Mouse (Mus musculus): ENCODE measurements at regions not wholly inside any gene's neighbourhood (a gene's known extent, or its start where the extent isn't known, plus 50 kb on each side); places are given as distances from the start of the nearest gene placed in this dataset.
"Not testable (repeated sequence)": the region's sequence is repeated elsewhere in the genome, so short reads cannot be mapped to it uniquely, and the experiment has no call there.

- in situ Hi-C loops (cut with MboI; ENCODE audit: low sequenced_read_pairs), result no loop called here
Measured at GRCm38 (mm10) chr10:99320797-99321196, 57.8 kb downstream of the Dusp6 start.

- in situ Hi-C loops (cut with MboI; ENCODE audit: low sequenced_read_pairs), result no loop called here
Measured at GRCm38 (mm10) chr10:99323358-99323757, 60.3 kb downstream of the Dusp6 start.

- in situ Hi-C loops (cut with MboI; ENCODE audit: low sequenced_read_pairs), result no loop called here
Measured at GRCm38 (mm10) chr10:99327501-99327900, 64.5 kb downstream of the Dusp6 start.

GRCm38 (mm10) chr10:99328568-99328967, 65.5 kb downstream of the Dusp6 start:
- in situ Hi-C loops (cut with MboI; ENCODE audit: low sequenced_read_pairs), result no loop called here

- in situ Hi-C loops (cut with MboI; ENCODE audit: low sequenced_read_pairs), result no loop called here
Measured at GRCm38 (mm10) chr10:99329469-99329868, 66.4 kb downstream of the Dusp6 start.

- in situ Hi-C loops (cut with MboI; ENCODE audit: low sequenced_read_pairs), result no loop called here
Measured at GRCm38 (mm10) chr10:99330519-99330918, 67.5 kb downstream of the Dusp6 start.

- in situ Hi-C loops (cut with MboI; ENCODE audit: low sequenced_read_pairs), result no loop called here
Measured at GRCm38 (mm10) chr10:99331876-99332275, 68.8 kb downstream of the Dusp6 start.

- in situ Hi-C loops (cut with MboI; ENCODE audit: low sequenced_read_pairs), result no loop called here
Measured at GRCm38 (mm10) chr10:99333831-99334230, 70.8 kb downstream of the Dusp6 start.

- in situ Hi-C loops (cut with MboI; ENCODE audit: low sequenced_read_pairs), result no loop called here
Measured at GRCm38 (mm10) chr10:99336091-99336490, 73.1 kb downstream of the Dusp6 start.

- in situ Hi-C loops (cut with MboI; ENCODE audit: low sequenced_read_pairs), result not testable (repeated sequence)
Measured at GRCm38 (mm10) chr10:99338790-99339189, 75.8 kb downstream of the Dusp6 start.

GRCm38 (mm10) chr10:99339291-99339912, 76.4 kb downstream of the Dusp6 start:
- in situ Hi-C loops (cut with MboI; ENCODE audit: low sequenced_read_pairs), result not testable (repeated sequence)

- in situ Hi-C loops (cut with MboI; ENCODE audit: low sequenced_read_pairs), result not testable (repeated sequence)
Measured at GRCm38 (mm10) chr10:99340057-99340456, 77.0 kb downstream of the Dusp6 start.

GRCm38 (mm10) chr10:99349125-99349716, 86.2 kb downstream of the Dusp6 start:
- in situ Hi-C loops (cut with MboI; ENCODE audit: low sequenced_read_pairs), result no loop called here

GRCm38 (mm10) chr10:99353541-99354292, 90.7 kb downstream of the Dusp6 start:
- in situ Hi-C loops (cut with MboI; ENCODE audit: low sequenced_read_pairs), result no loop called here

- in situ Hi-C loops (cut with MboI; ENCODE audit: low sequenced_read_pairs), result no loop called here
Measured at GRCm38 (mm10) chr10:99354352-99354751, 91.3 kb downstream of the Dusp6 start.

GRCm38 (mm10) chr10:99355303-99355702, 92.3 kb downstream of the Dusp6 start:
- in situ Hi-C loops (cut with MboI; ENCODE audit: low sequenced_read_pairs), result no loop called here

GRCm38 (mm10) chr10:99356221-99356620, 93.2 kb downstream of the Dusp6 start:
- in situ Hi-C loops (cut with MboI; ENCODE audit: low sequenced_read_pairs), result no loop called here

- in situ Hi-C loops (cut with MboI; ENCODE audit: low sequenced_read_pairs), result no loop called here
Measured at GRCm38 (mm10) chr10:99356883-99357282, 93.9 kb downstream of the Dusp6 start.

GRCm38 (mm10) chr10:99357347-99357746, 94.3 kb downstream of the Dusp6 start:
- in situ Hi-C loops (cut with MboI; ENCODE audit: low sequenced_read_pairs), result no loop called here

GRCm38 (mm10) chr10:99358256-99358655, 95.2 kb downstream of the Dusp6 start:
- in situ Hi-C loops (cut with MboI; ENCODE audit: low sequenced_read_pairs), result no loop called here

- in situ Hi-C loops (cut with MboI; ENCODE audit: low sequenced_read_pairs), result no loop called here
Measured at GRCm38 (mm10) chr10:99359439-99359866, 96.4 kb downstream of the Dusp6 start.

- in situ Hi-C loops (cut with MboI; ENCODE audit: low sequenced_read_pairs), result not testable (repeated sequence)
Measured at GRCm38 (mm10) chr10:99360601-99361000, 97.6 kb downstream of the Dusp6 start.

Data from CH12F3 (cell line).